Mouse (Mus musculus) CH12.LX (cell line): ENCODE results near the gene Ttll13. TPM values are rescaled to one million over a fixed set of nuclear protein-coding genes. Genes with fewer than 3 reads are reported as not detected.

Source experiments
- DNase-seq: peaks from one replicate; pipeline ENCODE4 v3.0.0-alpha.2; 2013; ENCODE audit errors: extremely low read depth
- H3K27ac ChIP-seq: 2 replicates; pipeline ENCODE4 v1.5.1; 2012; ENCODE audit warnings: low read depth, mild to moderate bottlenecking, control low read depth, moderate library complexity; ENCODE audit not compliant: insufficient read depth
- H3K27me3 ChIP-seq: replicated peaks from 2 replicates; pipeline ENCODE3; 2012; ENCODE audit warnings: inconsistent platforms
- H3K36me3 ChIP-seq, 2 experiments: replicated peaks in 1 of 2; 2 replicates each; pipeline versions ENCODE3 to v1.6.1; 2012; ENCODE audit warnings: inconsistent platforms in 1 of 2, low read length in 1 of 2, mild to moderate bottlenecking in 1 of 2, mixed read lengths in 1 of 2, moderate library complexity in 1 of 2; ENCODE audit not compliant: control insufficient read depth in 1 of 2, insufficient read depth in 1 of 2
- H3K4me1 ChIP-seq, 2 experiments: 2 replicates each; pipeline ENCODE4 v1.6.1; 2012; ENCODE audit warnings: inconsistent platforms in 1 of 2, moderate library complexity in 1 of 2; ENCODE audit not compliant: insufficient read depth in 2 of 2, control insufficient read depth in 1 of 2
- H3K4me2 ChIP-seq: 2 replicates; pipeline ENCODE4 v1.6.1; 2012; ENCODE audit warnings: low read depth, mild to moderate bottlenecking, control low read depth; ENCODE audit not compliant: poor library complexity, insufficient read depth, severe bottlenecking
- H3K4me3 ChIP-seq, 3 experiments: fragments of 150-350 bp in 1 of 3; sonication (generic) in 1 of 3; replicated peaks in 1 of 3; 2 replicates each; pipeline versions ENCODE3 to v1.5.1; 2011 to 2012; ENCODE audit warnings: low read depth in 2 of 3, low read length in 2 of 3, mild to moderate bottlenecking in 2 of 3, moderate library complexity in 2 of 3, control low read depth in 1 of 3, improper control_type of control experiment in 1 of 3, inconsistent platforms in 1 of 3, mixed read lengths in 1 of 3; ENCODE audit not compliant: poor library complexity in 1 of 3
- H3K79me2 ChIP-seq: replicated peaks from 2 replicates; pipeline ENCODE4 v1.6.1; 2012; ENCODE audit warnings: mild to moderate bottlenecking, moderate library complexity; ENCODE audit not compliant: control insufficient read depth, poor library complexity, insufficient read depth, severe bottlenecking; ENCODE audit errors: extremely low read depth
- H3K9ac ChIP-seq: 2 replicates; pipeline ENCODE4 v1.6.1; 2012; ENCODE audit warnings: low read depth, mild to moderate bottlenecking, control low read depth, moderate library complexity; ENCODE audit not compliant: insufficient read depth
- H3K9me3 ChIP-seq: replicated peaks from 2 replicates; pipeline ENCODE3; 2012; ENCODE audit warnings: low read length, inconsistent platforms, mixed read lengths
- BHLHE40 ChIP-seq: IDR thresholded peaks from 2 replicates; pipeline ENCODE4 v1.6.1; 2011; ENCODE audit warnings: mild to moderate bottlenecking, low read depth, low read length, improper control_type of control experiment
- CHD1 ChIP-seq: IDR thresholded peaks from 2 replicates; pipeline ENCODE4 v1.6.1; 2012; ENCODE audit warnings: low read depth, low read length, improper control_type of control experiment, inconsistent platforms
- E2F4 ChIP-seq: IDR thresholded peaks from 2 replicates; pipeline ENCODE4 v1.6.1; 2011; ENCODE audit warnings: low read depth, low read length, improper control_type of control experiment; ENCODE audit not compliant: insufficient replicate concordance
- ELF1 ChIP-seq: IDR thresholded peaks from 2 replicates; pipeline ENCODE4 v1.6.1; 2014; ENCODE audit warnings: low read depth, mild to moderate bottlenecking, inconsistent platforms, low read length, improper control_type of control experiment
- EP300 ChIP-seq: IDR thresholded peaks from 2 replicates; pipeline ENCODE4 v1.6.1; 2011; ENCODE audit warnings: low read length, improper control_type of control experiment
- ETS1 ChIP-seq: conservative IDR thresholded peaks from 2 replicates; pipeline ENCODE4 v1.6.1; 2012; ENCODE audit warnings: low read depth, mild to moderate bottlenecking, inconsistent platforms, low read length, improper control_type of control experiment, moderate library complexity
- GABPA ChIP-seq: IDR thresholded peaks from 2 replicates; pipeline ENCODE4 v1.6.1; 2012; ENCODE audit warnings: low read depth, low read length, improper control_type of control experiment, inconsistent platforms; ENCODE audit not compliant: insufficient replicate concordance
- IRF4 ChIP-seq: IDR thresholded peaks from 2 replicates; pipeline ENCODE4 v1.6.1; 2014; ENCODE audit warnings: low read depth, mild to moderate bottlenecking, inconsistent platforms, low read length, improper control_type of control experiment
- MAZ ChIP-seq: IDR thresholded peaks from 2 replicates; pipeline ENCODE4 v1.6.1; 2012; ENCODE audit warnings: low read depth, mild to moderate bottlenecking, inconsistent platforms, low read length, improper control_type of control experiment, moderate library complexity
- NRF1 ChIP-seq: IDR thresholded peaks from 2 replicates; pipeline ENCODE4 v1.6.1; 2014; ENCODE audit warnings: low read depth, mild to moderate bottlenecking, inconsistent platforms, low read length, improper control_type of control experiment, moderate library complexity
- SIN3A ChIP-seq: IDR thresholded peaks from 2 replicates; pipeline ENCODE4 v1.6.1; 2012; ENCODE audit warnings: low read length, improper control_type of control experiment, inconsistent platforms
- SMC3 ChIP-seq: IDR thresholded peaks from 2 replicates; pipeline ENCODE4 v1.6.1; 2011; ENCODE audit warnings: low read depth, low read length, improper control_type of control experiment
- TCF12 ChIP-seq: IDR thresholded peaks from 2 replicates; pipeline ENCODE4 v1.6.1; 2014; ENCODE audit warnings: low read depth, mild to moderate bottlenecking, inconsistent platforms, low read length, improper control_type of control experiment
- UBTF ChIP-seq: IDR thresholded peaks from 2 replicates; pipeline ENCODE4 v1.6.1; 2012; ENCODE audit warnings: low read depth, mild to moderate bottlenecking, inconsistent platforms, low read length, improper control_type of control experiment, moderate library complexity
- dilution Hi-C: fragments of 300-500 bp; cut with MboI; formaldehyde crosslinking; loops from 2 replicates; pipeline ENCODE4 v1.14.3; 2020; ENCODE audit warnings: low sequenced_read_pairs; ENCODE audit not compliant: extremely low pct_unique_long_range_greater_than_20kb, extremely low pct_ligation_motif_present
- in situ Hi-C: fragments of 300-500 bp; cut with MboI; formaldehyde crosslinking; loops from 3 replicates; pipeline ENCODE4 v1.14.3; 2019; ENCODE audit warnings: low sequenced_read_pairs, low pct_ligation_motif_present, low pct_unique_long_range_greater_than_20kb, mixed read lengths
- polyA plus RNA-seq: library from polyadenylated mRNA; unstranded; fragments of >175 nt; gene quantifications from 2 replicates; pipeline ENCODE4 v1.2.1, GENCODE M21; 2012; ENCODE audit warnings: low read depth; ENCODE audit not compliant: insufficient read length
- total RNA-seq, 2 experiments: library from RNA; depleted of rRNA; stranded (reverse); fragments of 300-350 nt in 1 of 2; fragments of >200 nt in 1 of 2; gene quantifications; 2 replicates each; pipeline ENCODE4 v1.2.3; 2012 to 2014

Gene Ttll13
- total and polyA plus RNA-seq, 3 experiments: 0.59 TPM; not detected in 2

DNA sequence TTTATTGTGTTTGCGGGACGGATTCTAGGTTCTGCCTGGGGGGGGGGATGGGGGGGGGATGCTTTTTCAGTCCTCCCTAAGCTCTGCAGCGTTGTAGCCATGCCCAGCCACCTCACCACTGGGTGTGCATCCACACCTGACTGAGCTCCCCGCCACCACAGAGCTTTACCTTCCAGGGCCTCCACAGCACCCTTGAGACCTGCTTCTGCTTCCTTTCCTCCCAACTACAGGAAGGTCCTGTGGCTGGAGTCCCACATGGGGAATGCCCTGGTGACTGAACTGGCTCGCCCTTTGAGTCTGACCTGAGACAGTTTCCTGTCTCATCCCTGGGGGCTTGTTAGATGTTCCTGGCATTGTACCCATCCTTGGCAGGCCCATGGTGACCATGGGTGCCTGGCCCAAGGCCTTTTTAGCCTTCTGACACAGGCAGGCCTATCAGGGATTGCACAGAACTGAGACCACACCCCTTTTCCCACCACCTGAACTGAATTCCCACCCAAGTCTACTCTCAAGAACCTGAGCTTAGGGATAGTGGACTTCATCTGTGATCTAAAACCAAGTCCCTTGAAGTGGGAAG, 45.1 kb upstream of the Ttll13 start:
- Histone ChIP-seq H3K79me2 (peaks cover 55% of the 10 kb centered on the region), H3K4me2 (peak overlapping the region; percentile 90)

DNA sequence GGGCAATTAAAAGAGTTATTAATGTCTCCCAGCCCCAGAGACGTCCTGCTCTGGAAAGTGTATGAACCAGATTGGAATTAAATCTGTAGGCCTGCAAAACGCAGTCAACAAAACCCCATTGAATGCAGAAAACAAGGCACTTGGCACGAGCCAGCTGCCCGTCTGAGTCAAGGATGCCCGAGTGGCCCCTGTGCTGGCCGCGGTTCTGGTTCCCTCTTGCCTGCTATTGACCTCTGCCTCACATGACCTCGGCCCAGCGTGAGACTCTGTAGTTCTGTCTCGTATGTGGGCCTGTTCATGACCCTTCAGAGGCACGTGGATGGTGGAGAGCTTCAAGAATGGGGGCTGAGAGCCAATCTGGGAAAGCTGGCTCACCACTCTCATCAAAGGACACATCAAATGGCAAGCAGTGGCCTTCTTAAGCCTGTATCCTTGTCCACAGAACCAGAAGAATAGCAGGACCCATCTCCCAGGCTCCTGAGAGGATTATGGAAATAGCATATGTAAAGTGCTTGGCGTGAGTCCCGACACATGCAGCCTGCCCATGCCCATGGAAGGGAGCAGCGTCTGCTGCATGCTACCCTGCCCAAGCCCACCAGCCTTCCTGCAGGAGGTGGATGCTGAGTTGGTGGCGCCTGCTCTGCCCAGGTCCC, 44.2 kb upstream of the Ttll13 start:
- Histone ChIP-seq H3K9me3 (no peaks in the 10 kb centered on the region), H3K4me1 (peaks cover 55 to 91% of the 10 kb centered on the region in 2 experiments), H3K4me3 (no peak overlapping the region), H3K27me3 (no peaks in the 10 kb centered on the region), H3K9ac (no peak overlapping the region), H3K4me2 (no peak overlapping the region), H3K36me3 (peaks cover 4 to 7% of the 10 kb centered on the region in 2 experiments), H3K27ac (peak overlapping the region; percentile 6; the same call in 1 of the 2 replicates), H3K79me2 (peaks cover 64% of the 10 kb centered on the region)
- in situ Hi-C loops (no loop called here), dilution Hi-C loops (no loop called here)
- no peak for DNase-seq
- TF ChIP-seq CHD1 (no peak), E2F4 (no peak), ELF1 (no peak)

More for the DNA sequence above, 45.1 kb upstream of the Ttll13 start:
- TF ChIP-seq BHLHE40 (peak; percentile 61), SIN3A (no peak), MAZ (peak; percentile 54; the same call in 1 of the 2 replicates), SMC3 (no peak), CHD1 (0 out of 2 replicates have a peak, but pooled peaks have one; percentile 2), NRF1 (no peak), ETS1 (peak; percentile 65), UBTF (no peak), TCF12 (0 out of 2 replicates have a peak, but pooled peaks have one; percentile 40), GABPA (no peak), IRF4 (peak; percentile 49), EP300 (peak; percentile 24; the same call in 1 of the 2 replicates)
- no peaks in the 10 kb centered on the region for H3K27me3 ChIP-seq
- no peak overlapping the region for H3K9ac ChIP-seq
- H3K4me3 ChIP-seq: no peak overlapping the region
- dilution Hi-C loops: no loop called here
- in situ Hi-C loops: no loop called here
- no peak for DNase-seq
- peaks cover 4 to 7% of the 10 kb centered on the region in 2 experiments for H3K36me3 ChIP-seq
- H3K9me3 ChIP-seq: no peaks in the 10 kb centered on the region
- H3K27ac ChIP-seq: 0 out of 2 replicates have a peak overlapping the region, but pooled peaks have one; percentile 6
- H3K4me1 ChIP-seq: peaks cover 46 to 83% of the 10 kb centered on the region in 2 experiments
